Mouse (Mus musculus) lung, adult 2 months (tissue): ENCODE measurements around the gene Rbmx2. TPM values are rescaled to one million over a fixed set of nuclear protein-coding genes. Genes with fewer than 3 reads are reported as not detected.

Experiments
- DNase-seq: peaks from one replicate; pipeline ENCODE4 v3.0.0; 2022
- H3K4me1 ChIP-seq: fragments of 200-500 bp; 2 replicates; pipeline ENCODE4 v1.6.1; 2011; ENCODE audit warnings: low read length; ENCODE audit not compliant: control insufficient read depth, insufficient read depth
- H3K4me3 ChIP-seq: fragments of 200-500 bp; replicated peaks from 2 replicates; pipeline ENCODE3; 2011; ENCODE audit warnings: low read depth, mild to moderate bottlenecking, control low read depth, low read length; ENCODE audit errors: extremely low read depth
- CTCF ChIP-seq: fragments of 200-500 bp; IDR thresholded peaks from 2 replicates; pipeline ENCODE4 v1.5.1; 2011; ENCODE audit warnings: mild to moderate bottlenecking, low read length, control low read depth; ENCODE audit not compliant: insufficient read depth
- POLR2A ChIP-seq: fragments of 200-500 bp; IDR thresholded peaks from 2 replicates; pipeline ENCODE4 v1.6.1; 2011; ENCODE audit warnings: low read depth, mild to moderate bottlenecking, control low read depth, low read length, borderline replicate concordance; ENCODE audit errors: extremely low read depth
- WGBS: fragments of 180-500 bp; shearing (Covaris S2); methylation state at CpG from one replicate; pipeline ENCODE4 v1.1.7; 2018; 5-methylcytosine and 5-hydroxymethylcytosine counted together
- polyA plus RNA-seq: library from polyadenylated mRNA; depleted of rRNA; stranded (reverse); fragments of >200 nt; gene quantifications from 2 replicates; pipeline ENCODE4 v1.2.3, GENCODE M21; 2012; rRNA removed

Rbmx2 gene
- 0.74 and 2.0 TPM in 2 replicates for polyA plus RNA-seq

DNA sequence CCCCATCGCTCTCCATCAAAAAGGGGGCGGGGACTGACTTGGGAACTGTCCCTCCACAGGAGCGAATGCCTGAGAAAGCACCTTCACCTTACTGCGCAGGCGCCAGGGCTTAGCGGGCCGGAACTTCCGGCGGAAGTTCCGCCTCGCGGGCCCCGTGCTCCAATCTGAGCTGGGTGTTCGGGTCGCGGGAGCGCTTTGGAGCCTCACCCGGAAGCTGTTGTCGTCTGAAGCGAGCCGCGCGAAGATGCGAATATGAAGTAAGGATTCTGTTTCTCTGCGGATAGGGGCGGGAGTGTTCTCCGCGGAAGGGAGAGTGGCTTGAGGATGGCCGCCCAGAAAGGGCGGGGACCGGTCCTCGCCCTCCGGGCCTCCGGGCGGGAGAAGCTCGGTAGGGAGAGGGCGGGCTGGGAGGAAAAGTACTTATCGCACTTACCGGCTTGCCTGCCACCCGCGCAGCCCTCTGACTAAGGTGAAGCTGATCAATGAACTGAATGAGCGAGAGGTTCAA, at the start of gene Rbmx2:
Gene Rbmx2 (plus strand): TSS at position 141 of the 508 bp plus-strand sequence.
- DNase-seq: peak; percentile 80
- 27% methylated on average over 42 of the region's 42 CpGs for WGBS
- H3K4me1 ChIP-seq: no peaks in the 10 kb centered on the region; the same call in 1 of the 2 replicates
- TF ChIP-seq POLR2A (no peak), CTCF (no peak)
- H3K4me3 ChIP-seq: peak within 1 kb of the TSS; percentile 76

DNA sequence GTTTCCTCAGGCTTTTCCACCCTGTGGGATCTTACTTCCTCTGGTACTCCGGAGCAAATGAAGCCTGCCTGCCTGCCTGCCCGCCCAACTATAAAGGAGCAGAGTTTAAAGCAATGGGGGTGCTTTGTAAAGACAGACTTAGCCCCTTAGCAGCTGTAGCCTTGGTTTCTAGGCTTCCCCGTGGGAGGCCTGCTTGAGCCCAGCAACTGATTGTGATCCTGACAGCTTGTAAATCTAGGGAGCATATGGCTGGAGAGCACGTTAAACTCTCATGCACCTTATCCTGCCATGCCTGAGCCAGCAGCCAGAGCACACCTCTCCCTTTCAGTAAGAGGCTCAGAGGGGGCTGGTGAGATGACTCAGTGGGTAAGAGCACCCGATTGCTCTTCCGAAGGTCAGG, 28.0 kb upstream of the Rbmx2 start:
- DNase-seq: no peak
- Histone ChIP-seq H3K4me3 (no peak overlapping the region), H3K4me1 (no peaks in the 10 kb centered on the region)
- 54% methylated on average over 6 of the region's 6 CpGs for WGBS
- TF ChIP-seq POLR2A (no peak), CTCF (no peak)

GRCm38 (mm10) chrX:48669588-48669987, 25.2 kb upstream of the Rbmx2 start:
- no peaks in the 10 kb centered on the region for H3K4me1 ChIP-seq
- TF ChIP-seq CTCF: 0 out of 2 replicates have a peak, but pooled peaks have one; percentile 12
- no peak for TF ChIP-seq POLR2A
- 64% methylated on average over 3 of the region's 3 CpGs for WGBS
- no peak for DNase-seq
- no peak overlapping the region for H3K4me3 ChIP-seq

- no peak for TF ChIP-seq CTCF
- TF ChIP-seq POLR2A: no peak
- no peak for DNase-seq
- Histone ChIP-seq H3K4me1 (no peaks in the 10 kb centered on the region), H3K4me3 (no peak overlapping the region)
- WGBS: 58% methylated on average over 3 of the region's 3 CpGs
These were observed 23.1 kb upstream of the Rbmx2 start for GRCm38 (mm10) chrX:48671714-48672113.

DNA sequence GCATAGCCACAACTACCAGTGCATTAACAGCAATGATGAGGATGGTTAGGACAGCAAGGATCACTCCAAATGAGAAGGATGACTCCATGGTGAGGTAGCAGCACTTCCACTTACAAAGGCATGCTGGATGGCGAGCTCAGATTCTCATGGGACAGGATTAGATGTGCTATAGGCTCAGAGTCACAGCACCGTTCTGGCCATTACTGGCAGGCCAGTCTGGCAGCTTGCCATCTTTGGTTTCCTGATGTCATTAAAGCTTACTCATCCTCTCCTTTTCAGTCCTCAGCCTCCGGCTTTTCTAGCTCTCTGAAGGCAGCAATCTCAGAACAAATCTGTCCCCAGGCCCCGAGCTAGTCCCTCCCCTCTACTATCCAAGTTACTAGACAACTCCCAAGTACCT, 20.6 kb upstream of the Rbmx2 start, which contains the start of gene Gpr119:
Gene Gpr119 (minus strand): TSS at position 308 of the 400 bp plus-strand sequence.
- no peak for DNase-seq
- H3K4me3 ChIP-seq: no peak within 1 kb of the TSS
- 46% methylated on average over 4 of the region's 4 CpGs for WGBS
- TF ChIP-seq CTCF (no peak), POLR2A (no peak)
- H3K4me1 ChIP-seq: no peaks in the 10 kb centered on the region

- no peak for TF ChIP-seq POLR2A
- TF ChIP-seq CTCF: peak; percentile 30; the same call in 1 of the 2 replicates
- peak; percentile 7 for DNase-seq
- Histone ChIP-seq H3K4me1 (no peaks in the 10 kb centered on the region), H3K4me3 (no peak overlapping the region)
- WGBS: 14% methylated on average over 3 of the region's 3 CpGs
These were observed 11.4 kb upstream of the Rbmx2 start for GRCm38 (mm10) chrX:48683451-48683850.

DNA sequence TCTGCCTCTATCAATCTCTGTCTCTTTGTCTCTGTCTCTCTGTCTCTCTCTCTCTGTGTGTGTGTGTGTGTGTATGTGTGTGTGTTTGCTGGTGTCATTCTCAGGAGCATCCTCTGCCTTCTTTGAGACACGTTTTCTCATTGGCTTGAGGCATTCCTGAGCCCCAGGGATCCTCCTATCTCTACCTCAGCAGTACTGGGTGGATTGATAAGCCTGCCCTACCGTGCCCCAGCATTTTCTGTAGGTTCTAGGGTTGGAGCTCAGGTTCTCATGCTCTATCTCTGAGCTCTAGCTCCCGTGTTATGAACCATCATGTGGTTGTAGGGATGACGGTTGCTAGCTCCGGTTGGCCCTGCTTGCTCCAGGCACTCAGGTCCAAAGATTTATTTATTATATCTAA, 10.9 kb upstream of the Rbmx2 start:
- WGBS: 70% methylated on average over 5 of the region's 5 CpGs
- DNase-seq: no peak
- no peaks in the 10 kb centered on the region for H3K4me1 ChIP-seq
- H3K4me3 ChIP-seq: no peak overlapping the region
- TF ChIP-seq CTCF (no peak), POLR2A (no peak)

DNA sequence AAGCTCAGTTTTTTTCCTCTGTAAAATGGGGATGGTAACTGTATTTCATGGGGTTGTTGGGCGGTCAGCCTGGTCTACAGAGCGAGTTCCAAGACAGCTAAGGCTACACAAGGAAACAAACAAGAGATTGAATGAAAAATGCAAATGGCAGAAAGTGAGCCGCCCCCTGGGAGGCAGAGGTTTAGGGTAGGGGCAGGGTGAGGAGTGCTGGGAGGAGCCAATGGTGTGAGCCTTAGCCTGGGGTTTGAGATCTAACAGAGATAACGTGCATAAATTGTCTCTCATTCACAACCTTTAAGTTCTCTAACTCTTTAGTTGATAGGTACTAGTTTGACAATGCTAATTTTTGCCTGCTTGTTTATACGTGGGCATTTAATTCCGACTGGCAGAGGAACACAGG, 344 bp upstream of the Rbmx2 start:
- Histone ChIP-seq H3K4me1 (no peaks in the 10 kb centered on the region; the same call in 1 of the 2 replicates), H3K4me3 (peak overlapping the region; percentile 55)
- DNase-seq: no peak
- 29% methylated on average over 6 of the region's 6 CpGs for WGBS
- TF ChIP-seq POLR2A (no peak), CTCF (no peak)

DNA sequence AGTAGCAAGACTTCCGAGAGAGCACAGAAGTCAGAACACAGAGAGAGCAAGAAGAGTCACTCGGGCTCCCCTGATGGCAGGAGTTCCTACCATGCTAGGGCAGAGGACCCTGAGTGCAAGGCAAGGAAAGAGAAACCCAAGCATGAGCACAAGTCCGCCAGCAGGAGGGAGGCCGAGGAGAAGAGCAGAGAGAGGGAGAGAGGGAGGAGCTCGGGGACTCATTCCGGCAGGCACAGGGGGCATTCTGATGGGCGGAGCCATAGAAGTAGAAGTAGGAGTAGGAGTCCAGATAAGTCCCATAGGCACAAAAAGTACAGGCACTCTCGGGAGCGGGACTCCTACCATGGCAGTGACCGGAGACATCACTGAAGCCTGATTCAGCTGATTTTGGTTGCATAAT, 14.9 kb downstream of the Rbmx2 start:
- TF ChIP-seq CTCF: no peak
- TF ChIP-seq POLR2A: no peak
- H3K4me1 ChIP-seq: no peaks in the 10 kb centered on the region
- no peak for DNase-seq
- no peak overlapping the region for H3K4me3 ChIP-seq
- WGBS: 86% methylated on average over 10 of the region's 10 CpGs

- Histone ChIP-seq H3K4me1 (no peaks in the 10 kb centered on the region), H3K4me3 (no peak overlapping the region)
- 82% methylated on average over 8 of the region's 8 CpGs for WGBS
- DNase-seq: no peak
- no peak for TF ChIP-seq CTCF
- TF ChIP-seq POLR2A: no peak
These were observed 18.0 kb downstream of the Rbmx2 start for GRCm38 (mm10) chrX:48712846-48713245.
